Mouse (Mus musculus) liver, embryonic 13.5 days (tissue): ENCODE data around the gene Ccdc188. TPM values are rescaled to one million over a fixed set of nuclear protein-coding genes. Genes with fewer than 3 reads are reported as not detected.

ENCODE experiments used
- ATAC-seq: fragments of 200-750 bp; cut with Nextera tagmentation; 2 replicates; pipeline ENCODE4 v1.8.0; 2017; ENCODE audit warnings: low read depth, mild to moderate bottlenecking, moderate number of reproducible peaks, moderate library complexity
- DNase-seq: peaks from one replicate; pipeline ENCODE4 v3.0.0; 2022
- H3K27ac ChIP-seq: fragments of 300-500 bp; sonication (generic); 2 replicates; pipeline ENCODE4 v1.5.1; 2015; ENCODE audit warnings: moderate library complexity, mild to moderate bottlenecking, inconsistent platforms
- H3K27me3 ChIP-seq: fragments of 300-500 bp; sonication (generic); 2 replicates; pipeline ENCODE4 v1.6.1; 2015; ENCODE audit warnings: mild to moderate bottlenecking, inconsistent platforms
- H3K36me3 ChIP-seq: fragments of 300-500 bp; sonication (generic); 2 replicates; pipeline ENCODE4 v1.6.1; 2015; ENCODE audit warnings: mild to moderate bottlenecking, inconsistent platforms
- H3K4me1 ChIP-seq: fragments of 300-500 bp; sonication (generic); replicated peaks from 2 replicates; pipeline ENCODE4 v1.6.1; 2015; ENCODE audit warnings: inconsistent platforms
- H3K4me2 ChIP-seq: fragments of 300-500 bp; sonication (generic); 2 replicates; pipeline ENCODE4 v1.6.1; 2015; ENCODE audit warnings: inconsistent platforms, mild to moderate bottlenecking, moderate library complexity
- H3K4me3 ChIP-seq: fragments of 300-500 bp; sonication (generic); replicated peaks from 2 replicates; pipeline ENCODE4 v1.5.1; 2015; ENCODE audit warnings: mild to moderate bottlenecking, inconsistent platforms
- H3K9ac ChIP-seq: fragments of 300-500 bp; sonication (generic); 2 replicates; pipeline ENCODE4 v1.6.1; 2015; ENCODE audit warnings: mild to moderate bottlenecking, inconsistent platforms
- H3K9me3 ChIP-seq: fragments of 300-500 bp; sonication (generic); replicated peaks from 2 replicates; pipeline ENCODE4 v1.6.1; 2016; ENCODE audit warnings: inconsistent platforms
- WGBS: fragments of 180-500 bp; shearing (Covaris S2); methylation state at CpG from one replicate; pipeline ENCODE4 v1.1.7; 2015; ENCODE audit not compliant: insufficient replicate concordance; 5-methylcytosine and 5-hydroxymethylcytosine counted together
- polyA plus RNA-seq: library from polyadenylated mRNA; unstranded; fragments of >200 nt; fragmentation: Nextera tagmentation; extraction: Ambion mirVana; gene quantifications from 2 replicates; pipeline ENCODE4 v1.2.1, GENCODE M21; 2015

Ccdc188 gene
- polyA plus RNA-seq, 1 experiment from 2014 or later, result not detected

- DNase-seq, result no peak
- Histone ChIP-seq H3K4me2 (no peak overlapping the region), H3K27ac (no peak overlapping the region), H3K9ac (no peak overlapping the region), H3K4me3 (no peak overlapping the region), H3K9me3 (no peaks in the 10 kb centered on the region), H3K4me1 (peaks cover 50% of the 10 kb centered on the region), H3K27me3 (peaks cover 35% of the 10 kb centered on the region), H3K36me3 (peaks cover 42% of the 10 kb centered on the region)
- 65% methylated on average over 7 of the region's 7 CpGs for WGBS
- ATAC-seq, result peak; percentile 46
Measured at GRCm38 (mm10) chr16:18236676-18237501, 19.2 kb downstream of the Ccdc188 start.

DNA sequence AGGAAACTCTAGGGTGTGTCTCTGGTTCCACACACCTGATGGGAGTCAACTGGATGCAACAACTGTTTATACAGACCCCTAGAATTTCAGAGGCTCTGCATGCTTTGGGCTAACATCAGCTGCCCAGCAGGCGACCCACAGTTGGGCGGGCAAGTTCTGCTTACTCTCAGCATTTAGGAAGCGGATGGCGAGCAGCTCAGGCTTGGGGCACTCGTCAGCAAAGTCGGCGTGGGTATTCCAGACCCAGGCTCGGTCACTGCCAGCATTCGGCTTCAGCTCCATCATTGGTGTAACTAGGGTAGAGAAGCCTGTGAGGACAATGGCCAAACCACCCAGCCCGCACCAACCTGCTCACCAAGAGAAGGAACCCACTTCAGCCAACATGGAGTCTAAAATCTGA lies 23.9 kb downstream of the Ccdc188 start:
- H3K4me2 ChIP-seq, result no peak overlapping the region
- WGBS, result 89% methylated on average over 10 of the region's 10 CpGs
- no peaks in the 10 kb centered on the region for H3K9me3 ChIP-seq
- H3K27ac ChIP-seq, result no peak overlapping the region
- peaks cover 29% of the 10 kb centered on the region for H3K4me1 ChIP-seq
- peaks cover 89% of the 10 kb centered on the region for H3K36me3 ChIP-seq
- DNase-seq, result no peak
- ATAC-seq, result no peak
- H3K27me3 ChIP-seq, result no peaks in the 10 kb centered on the region
- H3K4me3 ChIP-seq, result no peak overlapping the region
- H3K9ac ChIP-seq, result no peak overlapping the region

DNA sequence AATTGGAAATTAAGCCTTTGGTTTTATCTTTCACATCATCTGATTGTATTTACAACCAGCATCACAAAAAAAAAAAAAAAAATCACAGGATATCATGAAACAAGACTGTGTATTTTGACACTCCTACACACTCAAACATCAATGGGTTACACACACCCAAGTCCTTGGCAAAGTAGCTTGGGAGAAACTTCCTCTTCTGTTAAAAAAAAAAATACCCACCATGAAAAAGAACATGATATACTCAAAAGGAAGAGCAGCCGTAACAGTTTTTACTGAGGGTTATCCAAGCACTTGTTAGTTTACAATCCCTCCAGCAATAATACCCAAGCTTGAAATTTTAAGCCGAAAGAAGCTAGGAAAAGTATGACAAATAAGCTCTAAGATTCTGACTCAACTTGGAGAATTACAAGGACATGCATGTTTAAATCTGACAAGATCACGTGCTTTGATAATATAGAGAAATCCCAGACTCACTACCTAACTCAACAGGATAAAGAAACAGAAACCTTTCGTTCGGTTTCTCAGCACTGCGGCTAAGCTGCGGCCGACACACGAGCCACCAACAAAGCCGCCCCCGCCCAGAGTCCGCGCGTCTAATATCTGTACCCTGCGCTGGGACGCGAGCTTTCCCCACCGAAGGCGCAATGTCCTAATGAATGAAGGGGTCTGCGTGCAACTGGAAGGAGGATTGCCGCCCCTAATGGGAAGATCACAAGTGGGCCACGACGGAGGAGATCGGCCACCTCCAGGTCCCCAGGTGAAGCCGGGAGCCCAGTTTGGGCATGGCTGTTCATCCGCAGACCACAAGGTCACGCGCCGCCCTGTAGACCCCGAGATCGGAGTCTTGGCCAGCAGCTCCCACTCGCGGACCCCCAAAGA lies 30.1 kb downstream of the Ccdc188 start:
- Histone ChIP-seq H3K27me3 (no peaks in the 10 kb centered on the region), H3K9me3 (no peaks in the 10 kb centered on the region), H3K4me3 (peak overlapping the region; percentile 94), H3K4me2 (peak overlapping the region; percentile 95), H3K36me3 (peaks cover 75% of the 10 kb centered on the region), H3K27ac (peak overlapping the region; percentile 91), H3K4me1 (peaks cover 58% of the 10 kb centered on the region), H3K9ac (peak overlapping the region; percentile 93)
- WGBS, result under 1% methylated on average over 33 of the region's 33 CpGs
- ATAC-seq (no peak), DNase-seq (no peak)

- peaks cover 75% of the 10 kb centered on the region for H3K36me3 ChIP-seq
- H3K4me3 ChIP-seq, result peak within 1 kb of the TSS; percentile 94
- DNase-seq (peak; percentile 98), ATAC-seq (peak; percentile 90)
- H3K4me2 ChIP-seq, result peak within 1 kb of the TSS; percentile 95
- H3K4me1 ChIP-seq, result peaks cover 60% of the 10 kb centered on the region
- under 1% methylated on average over 102 of the region's 102 CpGs for WGBS
- H3K9me3 ChIP-seq, result no peaks in the 10 kb centered on the region
- peak within 1 kb of the TSS; percentile 93 for H3K9ac ChIP-seq
- no peaks in the 10 kb centered on the region for H3K27me3 ChIP-seq
- peak within 1 kb of the TSS; percentile 91 for H3K27ac ChIP-seq
Measured at GRCm38 (mm10) chr16:18248433-18249363, 31.0 kb downstream of the Ccdc188 start, which contains the start of the genes Trmt2a and Ranbp1. Trmt2a (plus strand) TSS chr16:18248679. Ranbp1 (minus strand) TSS chr16:18248732.

GRCm38 (mm10) chr16:18249364-18249967 lies 31.8 kb downstream of the Ccdc188 start:
- ATAC-seq, result peak; percentile 9
- peak overlapping the region; percentile 93 for H3K9ac ChIP-seq
- peak; percentile 40 for DNase-seq
- no peaks in the 10 kb centered on the region for H3K27me3 ChIP-seq
- H3K9me3 ChIP-seq, result no peaks in the 10 kb centered on the region
- peaks cover 63% of the 10 kb centered on the region for H3K4me1 ChIP-seq
- peak overlapping the region; percentile 95 for H3K4me2 ChIP-seq
- H3K36me3 ChIP-seq, result peaks cover 75% of the 10 kb centered on the region
- 3% methylated on average over 27 of the region's 27 CpGs for WGBS
- H3K4me3 ChIP-seq, result peak overlapping the region; percentile 94
- peak overlapping the region; percentile 91 for H3K27ac ChIP-seq

DNA sequence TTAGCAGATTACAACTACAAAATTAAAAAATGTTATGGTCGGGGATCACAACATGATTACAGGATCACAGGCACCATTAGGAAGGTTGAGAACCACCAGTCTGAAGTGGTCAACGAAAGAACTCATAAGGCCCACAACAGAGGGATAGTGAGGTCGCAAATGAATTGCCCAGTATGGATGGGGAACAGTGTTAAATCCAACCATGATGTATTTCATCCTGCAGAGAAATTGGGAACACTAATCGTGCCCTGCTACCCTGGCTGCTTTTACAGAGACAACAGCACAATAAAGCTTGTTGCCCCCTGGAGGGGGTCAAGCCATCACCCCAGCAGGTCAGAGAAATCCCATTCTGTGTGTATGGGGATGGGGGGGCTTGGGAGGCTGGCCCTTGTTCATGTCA lies 32.6 kb downstream of the Ccdc188 start:
- H3K4me1 ChIP-seq, result peaks cover 66% of the 10 kb centered on the region
- 48% methylated on average over 4 of the region's 4 CpGs for WGBS
- peaks cover 75% of the 10 kb centered on the region for H3K36me3 ChIP-seq

GRCm38 (mm10) chr16:18250828-18251790 lies 33.4 kb downstream of the Ccdc188 start:
- peak overlapping the region; percentile 91 for H3K27ac ChIP-seq
- H3K9me3 ChIP-seq, result no peaks in the 10 kb centered on the region
- H3K36me3 ChIP-seq, result peaks cover 75% of the 10 kb centered on the region
- DNase-seq (no peak), ATAC-seq (no peak)
- H3K9ac ChIP-seq, result peak overlapping the region; percentile 93
- 79% methylated on average over 10 of the region's 10 CpGs for WGBS
- peaks cover 59% of the 10 kb centered on the region for H3K4me1 ChIP-seq
- H3K4me3 ChIP-seq, result peak overlapping the region; percentile 94
- peak overlapping the region; percentile 95 for H3K4me2 ChIP-seq
- no peaks in the 10 kb centered on the region for H3K27me3 ChIP-seq

More for the DNA sequence above, 32.6 kb downstream of the Ccdc188 start:
- Histone ChIP-seq H3K4me2 (peak overlapping the region; percentile 95), H3K4me3 (peak overlapping the region; percentile 94), H3K27ac (peak overlapping the region; percentile 91), H3K9ac (peak overlapping the region; percentile 93), H3K27me3 (no peaks in the 10 kb centered on the region), H3K9me3 (no peaks in the 10 kb centered on the region)
- ATAC-seq (no peak), DNase-seq (no peak)

GRCm38 (mm10) chr16:18252736-18253135 lies 35.1 kb downstream of the Ccdc188 start:
- no peak overlapping the region for H3K4me2 ChIP-seq
- H3K27me3 ChIP-seq, result no peaks in the 10 kb centered on the region
- WGBS, result 72% methylated on average over 6 of the region's 6 CpGs
- ATAC-seq (no peak), DNase-seq (no peak)
- peaks cover 80% of the 10 kb centered on the region for H3K36me3 ChIP-seq
- H3K9me3 ChIP-seq, result no peaks in the 10 kb centered on the region
- H3K9ac ChIP-seq, result peak overlapping the region; percentile 17; the same call in 1 of the 2 replicates
- H3K27ac ChIP-seq, result no peak overlapping the region
- no peak overlapping the region for H3K4me3 ChIP-seq
- peaks cover 43% of the 10 kb centered on the region for H3K4me1 ChIP-seq

DNA sequence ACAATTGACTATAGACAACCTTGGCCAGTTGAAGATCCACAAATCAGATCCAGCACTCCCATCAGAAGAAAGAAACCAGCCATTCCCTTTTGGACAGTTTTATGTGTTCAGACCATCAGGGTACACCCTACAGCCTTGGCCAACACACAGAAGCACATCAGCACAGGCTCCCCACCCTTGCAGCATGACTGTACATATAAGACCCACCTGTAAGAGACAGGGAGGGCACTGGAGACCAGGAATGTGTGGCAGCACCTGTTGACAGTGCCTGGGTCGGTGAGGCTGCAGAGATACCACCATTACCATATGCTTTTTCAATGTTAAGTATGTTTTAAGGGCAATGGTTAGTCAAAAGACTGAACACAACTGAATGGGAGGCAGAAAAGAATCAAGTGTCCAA lies 36.2 kb downstream of the Ccdc188 start:
- H3K27me3 ChIP-seq, result no peaks in the 10 kb centered on the region
- H3K4me2 ChIP-seq, result no peak overlapping the region
- no peak overlapping the region for H3K9ac ChIP-seq
- 69% methylated on average over 1 of the region's 1 CpGs for WGBS
- H3K4me1 ChIP-seq, result peaks cover 43% of the 10 kb centered on the region
- no peak overlapping the region for H3K4me3 ChIP-seq
- H3K9me3 ChIP-seq, result no peaks in the 10 kb centered on the region
- H3K27ac ChIP-seq, result no peak overlapping the region
- ATAC-seq (no peak), DNase-seq (no peak)
- peaks cover 90% of the 10 kb centered on the region for H3K36me3 ChIP-seq
